Mouse (Mus musculus): ENCODE data around the gene H2al3.

H2al3 gene

DNA sequence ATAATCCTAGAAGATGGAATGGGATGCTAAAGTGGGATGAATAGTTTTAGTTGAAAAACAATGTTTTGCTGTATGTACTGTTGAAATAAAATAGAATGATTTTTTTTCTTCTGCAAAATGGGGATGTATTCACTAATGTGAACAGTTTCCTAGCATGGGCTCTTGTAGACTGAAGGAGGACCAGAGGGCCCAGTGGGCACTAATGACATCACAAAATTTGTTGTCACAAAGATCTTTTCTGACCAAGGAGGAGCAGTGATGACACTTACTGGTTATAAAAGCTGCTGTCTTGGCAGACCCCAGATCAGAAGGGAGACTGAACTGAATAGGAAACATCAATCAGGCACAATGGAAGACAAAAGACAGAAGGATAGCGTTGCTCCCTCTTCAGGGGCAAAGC is at the start of gene H2al3:
Gene H2al3, plus strand, starts transcription at position 301 of the 400 bp plus-strand sequence.
- no peak for DNase-seq (ENCODE audit: low spot score)

- DNase-seq (ENCODE audit: low spot score): no peak
Measured at GRCm38 (mm10) chrX:9810101-9810500, 39.4 kb upstream of the H2al3 start.

DNA sequence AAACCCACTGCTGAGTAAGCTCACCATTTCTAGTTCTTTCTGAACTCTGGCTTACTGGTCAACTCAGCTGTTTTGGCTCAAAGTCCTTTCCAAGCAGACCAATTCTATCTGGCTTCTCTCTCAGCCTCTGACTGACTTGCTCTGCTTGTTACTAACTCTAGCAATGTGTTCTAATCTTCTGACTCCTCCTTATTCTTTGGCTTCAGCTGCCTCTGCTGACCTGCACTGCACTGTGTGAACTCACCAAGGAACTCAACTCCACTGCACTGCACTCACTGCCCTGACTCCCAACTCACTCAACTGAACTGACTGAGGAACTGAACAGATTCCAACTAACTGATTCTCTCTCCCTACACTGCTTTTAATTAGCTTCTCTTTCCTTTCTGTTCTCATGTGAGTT is 37.0 kb upstream of the H2al3 start:
- DNase-seq (ENCODE audit: low spot score): no peak

GRCm38 (mm10) chrX:9834779-9835178 is 14.7 kb upstream of the H2al3 start:
- DNase-seq (ENCODE audit: low spot score): no peak

DNA sequence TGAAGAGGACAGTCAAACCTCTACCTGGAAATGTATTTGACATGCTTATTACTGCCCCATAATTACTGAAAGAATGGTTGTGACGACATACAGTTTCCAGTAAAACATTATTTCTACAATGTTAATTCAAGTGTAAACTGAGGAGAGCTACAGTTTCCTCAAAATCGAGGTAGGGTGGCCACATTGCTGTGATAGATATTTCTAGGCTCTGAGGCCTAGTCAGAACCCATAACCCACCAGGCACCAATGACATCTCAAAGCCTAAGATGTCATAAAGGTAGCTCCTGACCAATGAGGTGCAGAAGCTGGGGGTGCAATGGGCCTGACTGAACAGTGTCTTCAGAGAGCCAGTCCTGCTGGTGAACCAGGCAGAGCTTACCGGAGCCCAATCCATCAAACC is 2.9 kb upstream of the H2al3 start, which contains the start of gene Hypm:
Gene Hypm, plus strand, starts transcription at position 301 of the 400 bp plus-strand sequence.
- no peak for DNase-seq (ENCODE audit: low spot score)

DNA sequence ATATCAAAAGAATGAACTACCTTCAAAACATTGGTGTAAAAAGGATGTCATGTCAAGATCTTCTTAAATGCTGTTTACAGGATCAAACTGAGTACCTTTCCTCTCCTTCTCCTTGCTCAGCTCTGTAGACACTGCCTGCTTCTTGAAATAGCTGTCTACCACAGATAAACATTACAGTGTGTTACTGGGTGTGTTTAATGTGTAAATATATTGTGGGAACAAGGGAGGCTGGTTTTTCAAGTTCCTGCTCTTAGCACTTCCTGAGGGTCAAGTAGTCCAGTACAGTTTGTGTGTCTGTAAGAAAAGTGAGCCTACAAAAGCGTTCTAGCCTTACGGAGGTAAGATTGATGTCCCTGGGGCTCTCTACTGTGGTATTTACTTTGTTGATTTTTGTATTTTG is 12.4 kb downstream of the H2al3 start:
- DNase-seq (ENCODE audit: low spot score): no peak

DNA sequence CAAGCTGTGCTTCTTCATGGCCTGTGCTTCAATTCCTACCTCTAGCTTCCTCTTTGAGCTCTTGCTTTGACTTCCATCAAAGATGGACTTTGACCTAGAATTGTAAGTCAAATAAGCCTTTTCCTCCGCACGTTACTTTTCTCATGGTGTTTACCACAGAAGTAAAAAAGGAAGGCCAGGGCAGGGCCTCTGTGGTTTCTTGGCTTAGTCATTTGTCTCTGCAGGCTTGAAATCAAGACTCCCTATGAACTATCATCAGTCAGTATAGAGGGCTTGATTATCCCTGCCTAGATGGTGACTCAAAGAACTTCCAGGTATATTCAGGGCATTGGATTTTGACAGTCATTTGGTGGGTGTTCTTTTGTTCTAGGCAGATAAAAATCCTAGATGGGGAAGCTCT is 26.0 kb downstream of the H2al3 start:
- DNase-seq (ENCODE audit: low spot score): no peak

DNA sequence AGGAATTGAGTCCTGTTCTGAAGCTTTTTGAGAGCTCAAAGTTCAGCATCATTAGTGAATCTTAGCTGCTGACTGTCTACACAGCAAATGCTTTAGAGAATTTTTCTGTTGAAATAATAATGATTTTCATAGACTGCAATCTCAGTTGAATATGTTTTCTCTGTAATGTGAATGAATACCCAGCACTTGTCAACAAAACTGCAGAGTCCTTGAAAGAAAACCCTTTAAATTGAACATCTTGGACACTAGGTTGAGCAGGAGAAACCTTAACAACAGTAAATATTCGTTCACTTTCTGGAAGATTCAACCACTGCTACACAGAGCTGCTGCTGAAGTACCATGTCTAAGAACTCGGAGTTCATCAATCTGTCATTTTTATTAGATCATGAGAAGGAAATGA is 35.8 kb downstream of the H2al3 start, which contains the start of gene Sytl5:
Gene Sytl5, plus strand, starts transcription at position 301 of the 400 bp plus-strand sequence.
- no peak for DNase-seq (ENCODE audit: low spot score)
